In genomic region chr13:15094836-15095235, GRCm38 (mm10) we compare ENCODE assay signal across 17 mouse cellular contexts.
"Had no signal": no experiment of that assay in that cellular context is flagged by ENCODE, and none has a peak within 500 bp of the region (broad histone marks: within the 10 kb centered on the region; RNA-seq: fewer than 3 reads in every experiment).

No protein-coding gene starts in this region.

- H3K27me3 ChIP-seq: intestine, embryonic 15.5 days had no signal

- H3K4me1 ChIP-seq: intestine, embryonic 15.5 days had no signal

- ATAC-seq: hindbrain, embryonic 16.5 days; intestine, embryonic 15.5 days had no signal

- H3K36me3 ChIP-seq: intestine, embryonic 15.5 days had no signal

- H3K4me2 ChIP-seq: intestine, embryonic 15.5 days; liver, embryonic 11.5 days; midbrain, embryonic 11.5 days had no signal

- H3K27ac ChIP-seq: intestine, embryonic 15.5 days; kidney, postnatal 0 days; left cerebral cortex, adult 2 months; liver, embryonic 14.5 days; stomach, postnatal 0 days had no signal

- H3K9me3 ChIP-seq: intestine, embryonic 15.5 days had no signal

- H3K4me3 ChIP-seq: intestine, embryonic 15.5 days; left cerebral cortex, adult 2 months had no signal

- DNase-seq: layer of hippocampus, postnatal 36 days; lung, adult 2 months; lung, postnatal 14 days; lung, postnatal 4 days; midbrain, embryonic 14.5 days; right cerebral cortex, postnatal 4 days; thymus, adult 2 months; thymus, postnatal 14 days; thymus, postnatal 4 days had no signal

- H3K9ac ChIP-seq: intestine, embryonic 15.5 days; liver, embryonic 14.5 days had no signal
